8 mouse cellular contexts compared by ENCODE assay signal in genomic region chr5:110788684-110789083, GRCm38 (mm10). TPM values are rescaled to one million over a fixed set of nuclear protein-coding genes. Genes with fewer than 3 reads are reported as not detected.
A peak's percentile ranks its signal among the peaks of the same experiment; 100 is the strongest.
DNase-seq lines count a peak whose midpoint lies in the region; ATAC-seq and TF ChIP-seq lines count a peak whose summit lies in the region.

No protein-coding gene starts in this region.

- H3K9me3 ChIP-seq in forebrain, embryonic 11.5 days (ENCODE audit: control insufficient read depth, low read length) = no peaks in the 10 kb centered on the region
- no peaks in the 10 kb centered on the region for H3K9me3 ChIP-seq in hindbrain, postnatal 0 days (ENCODE audit: low read length)

- intact Hi-C loops in gastrocnemius, adult 2 months (cut with DNase I) = no loop called here

- CTCF ChIA-PET in Patski (lab: Charles Lee) = interaction anchor here (1.1 to 2.1 kb wide), 5 partner anchors 12 to 481 kb away, joined by 3 to 6 read pairs (median 4); no protein-coding TSS in a partner anchor

- H3K27me3 ChIP-seq in Patski = no peaks in the 10 kb centered on the region
- no peaks in the 10 kb centered on the region for H3K27me3 ChIP-seq in forebrain, embryonic 11.5 days (ENCODE audit: control insufficient read depth, insufficient read depth, low read length)
- H3K27me3 ChIP-seq in hindbrain, postnatal 0 days (ENCODE audit: insufficient read depth, low read length) = no peaks in the 10 kb centered on the region

- H3K27ac ChIP-seq in gastrocnemius, adult 2 months = no peak overlapping the region
- no peak overlapping the region for H3K27ac ChIP-seq in forebrain, embryonic 11.5 days (ENCODE audit: low read depth, low read length)
- H3K27ac ChIP-seq in hindbrain, postnatal 0 days = no peak overlapping the region
- H3K27ac ChIP-seq in olfactory bulb, adult 2 months (ENCODE audit: insufficient read depth, low read depth, low read length) = no peak overlapping the region

- 60% methylated on average over 5 of the region's 5 CpGs for WGBS in forebrain, embryonic 11.5 days
- WGBS in hindbrain, postnatal 0 days = 61% methylated on average over 5 of the region's 5 CpGs
- WGBS in lung, adult 2 months = 61% methylated on average over 5 of the region's 5 CpGs
- WGBS in olfactory bulb, adult 2 months = 61% methylated on average over 5 of the region's 5 CpGs

- peak; percentile 31 for ATAC-seq in Patski
- ATAC-seq in forebrain, embryonic 11.5 days (replicated peaks; ENCODE audit: low FRiP score) = peak; percentile 65
- ATAC-seq in hindbrain, postnatal 0 days = peak; percentile 68

- TF ChIP-seq POLR2A in lung, adult 2 months (IDR thresholded peaks at IDR 0.05; ENCODE audit: borderline replicate concordance, extremely low read depth, low read depth, low read length) = no peak
- no peak for TF ChIP-seq POLR2A in olfactory bulb, adult 2 months (IDR thresholded peaks at IDR 0.05; ENCODE audit: insufficient read depth, low read depth, low read length)

- no peak overlapping the region for H3K4me3 ChIP-seq in gastrocnemius, adult 2 months
- no peak overlapping the region for H3K4me3 ChIP-seq in forebrain, embryonic 11.5 days (ENCODE audit: low read depth, low read length)
- no peak overlapping the region for H3K4me3 ChIP-seq in hindbrain, postnatal 0 days (ENCODE audit: low read length)
- no peak overlapping the region for H3K4me3 ChIP-seq in lung, adult 2 months (replicated peaks; ENCODE audit: extremely low read depth, low read depth, low read length)
- H3K4me3 ChIP-seq in olfactory bulb, adult 2 months (ENCODE audit: insufficient read depth, low read depth, low read length) = no peak overlapping the region

- in situ Hi-C loops in Patski (cut with MboI; ENCODE audit: low pct_unique_long_range_greater_than_20kb) = no loop called here

- TF ChIP-seq CTCF in gastrocnemius, adult 2 months (IDR thresholded peaks at IDR 0.05) = peak; percentile 87
- no peak for TF ChIP-seq CTCF in Patski (IDR thresholded peaks at IDR 0.05)
- TF ChIP-seq CTCF in hindbrain, postnatal 0 days (IDR thresholded peaks at IDR 0.05; ENCODE audit: low read depth) = peak; percentile 85
- peak; percentile 76 for TF ChIP-seq CTCF in lung, adult 2 months (IDR thresholded peaks at IDR 0.05; ENCODE audit: insufficient read depth, low read length)
- peak; percentile 53; the same call in 1 of the 2 replicates for TF ChIP-seq CTCF in olfactory bulb, adult 2 months (IDR thresholded peaks at IDR 0.05; ENCODE audit: insufficient read depth, low read depth, low read length)

- DNase-seq in gastrocnemius, adult 2 months = peak; percentile 46
- no peak for DNase-seq in gastrocnemius, adult 8-10 months (ENCODE audit: low spot score in 2 of 2)
- no peak for DNase-seq in Patski (ENCODE audit: low read depth, low spot score)
- peak; percentile 69 for DNase-seq in forebrain, embryonic 11.5 days (ENCODE audit: low spot score)
- peak; percentile 81 for DNase-seq in hindbrain, postnatal 0 days (ENCODE audit: low spot score)
- DNase-seq in lung, adult 2 months = peak; percentile 36
- DNase-seq in testis, postnatal 10 days (ENCODE audit: low spot score) = no peak

- peaks cover 30% of the 10 kb centered on the region for H3K36me3 ChIP-seq in forebrain, embryonic 11.5 days (ENCODE audit: control insufficient read depth, insufficient read depth, low read length)
- peaks cover 73% of the 10 kb centered on the region for H3K36me3 ChIP-seq in hindbrain, postnatal 0 days (ENCODE audit: insufficient read depth, low read length)

- POLR2A ChIA-PET in Patski (lab: Charles Lee) = interaction anchor here (0.7 kb wide), 1 partner anchor 16 kb away, joined by 3 read pairs; no protein-coding TSS in a partner anchor

- no peaks in the 10 kb centered on the region for H3K4me1 ChIP-seq in forebrain, embryonic 11.5 days (replicated peaks; ENCODE audit: control insufficient read depth, insufficient read depth, low read length)
- no peaks in the 10 kb centered on the region for H3K4me1 ChIP-seq in hindbrain, postnatal 0 days (ENCODE audit: insufficient read depth, low read length)
- H3K4me1 ChIP-seq in lung, adult 2 months (ENCODE audit: control insufficient read depth, insufficient read depth, low read length) = no peaks in the 10 kb centered on the region
- peaks cover 14% of the 10 kb centered on the region for H3K4me1 ChIP-seq in olfactory bulb, adult 2 months (ENCODE audit: control insufficient read depth, insufficient read depth, low read length)

- H3K4me2 ChIP-seq in forebrain, embryonic 11.5 days (ENCODE audit: low read depth, low read length, severe bottlenecking) = no peak overlapping the region
- no peak overlapping the region for H3K4me2 ChIP-seq in hindbrain, postnatal 0 days (ENCODE audit: low read depth, low read length)

- H3K9ac ChIP-seq in forebrain, embryonic 11.5 days (ENCODE audit: low read length) = no peak overlapping the region
- no peak overlapping the region for H3K9ac ChIP-seq in hindbrain, postnatal 0 days (replicated peaks; ENCODE audit: low read length)

RNA-seq across cellular contexts. Expression of gene Pus1, which starts 8.2 kb away (rescaled TPM):
- 10 to 100 TPM in 1 of 2 experiments, 1 to 10 TPM in 1; 8.7 to 13.8 TPM for total RNA-seq in gastrocnemius, adult 2 months (2021)
- total RNA-seq in gastrocnemius, adult 8-10 months (2022) = 10 to 100 TPM; 11.5 to 14.0 (median 12.4) TPM
- polyA plus RNA-seq in Patski (2021) = 59.2 TPM
- 23.2 and 23.5 TPM in 2 replicates for polyA plus RNA-seq in forebrain, embryonic 11.5 days (2014; fragmentation: Nextera tagmentation; extraction: Ambion mirVana)
- total RNA-seq in hindbrain, postnatal 0 days (2014; rRNA removed) = 14.1 and 15.0 TPM in 2 replicates
- 20.2 and 21.8 TPM in 2 replicates for polyA plus RNA-seq in hindbrain, postnatal 0 days (2015; fragmentation: Nextera tagmentation; extraction: Ambion mirVana)
- polyA plus RNA-seq in lung, adult 2 months (2012; rRNA removed) = 11.6 and 15.9 TPM in 2 replicates
- not detected in 2 replicates for polyA plus RNA-seq in olfactory bulb, adult 2 months (2012; ENCODE audit: insufficient read depth, insufficient read length, low replicate concordance, missing spikeins)

RNA-seq across cellular contexts. Expression of gene Ep400, which starts 18.2 kb away (rescaled TPM):
- 10 to 100 TPM; 20.2 to 22.9 TPM for total RNA-seq in gastrocnemius, adult 2 months (2021)
- 10 to 100 TPM; 18.9 to 23.7 (median 22.2) TPM for total RNA-seq in gastrocnemius, adult 8-10 months (2022)
- 49.4 TPM for polyA plus RNA-seq in Patski (2021)
- 59.0 and 76.8 TPM in 2 replicates for polyA plus RNA-seq in forebrain, embryonic 11.5 days (2014; fragmentation: Nextera tagmentation; extraction: Ambion mirVana)
- total RNA-seq in hindbrain, postnatal 0 days (2014; rRNA removed) = 63.3 and 66.6 TPM in 2 replicates
- polyA plus RNA-seq in hindbrain, postnatal 0 days (2015; fragmentation: Nextera tagmentation; extraction: Ambion mirVana) = 28.8 and 35.0 TPM in 2 replicates
- 64.0 and 73.7 TPM in 2 replicates for polyA plus RNA-seq in lung, adult 2 months (2012; rRNA removed)
- polyA plus RNA-seq in olfactory bulb, adult 2 months (2012; ENCODE audit: insufficient read depth, insufficient read length, low replicate concordance, missing spikeins) = not detected in 2 replicates

RNA-seq across cellular contexts. Expression of gene Ulk1, which starts 21.2 kb away (rescaled TPM):
- 10 to 100 TPM; 49.1 to 70.6 TPM for total RNA-seq in gastrocnemius, adult 2 months (2021)
- 10 to 100 TPM; 46.3 to 64.6 (median 55.0) TPM for total RNA-seq in gastrocnemius, adult 8-10 months (2022)
- 63.7 TPM for polyA plus RNA-seq in Patski (2021)
- polyA plus RNA-seq in forebrain, embryonic 11.5 days (2014; fragmentation: Nextera tagmentation; extraction: Ambion mirVana) = 39.4 and 42.8 TPM in 2 replicates
- total RNA-seq in hindbrain, postnatal 0 days (2014; rRNA removed) = 53.9 and 60.8 TPM in 2 replicates
- 13.9 and 16.3 TPM in 2 replicates for polyA plus RNA-seq in hindbrain, postnatal 0 days (2015; fragmentation: Nextera tagmentation; extraction: Ambion mirVana)
- 50.5 and 64.6 TPM in 2 replicates for polyA plus RNA-seq in lung, adult 2 months (2012; rRNA removed)
- polyA plus RNA-seq in olfactory bulb, adult 2 months (2012; ENCODE audit: insufficient read depth, insufficient read length, low replicate concordance, missing spikeins) = not detected in 2 replicates

RNA-seq across cellular contexts. Expression of gene Hscb, which starts 50.9 kb away (rescaled TPM):
- 10 to 100 TPM; 14.1 to 19.4 TPM for total RNA-seq in gastrocnemius, adult 2 months (2021)
- total RNA-seq in gastrocnemius, adult 8-10 months (2022) = 10 to 100 TPM; 12.9 to 18.1 (median 16.1) TPM
- polyA plus RNA-seq in Patski (2021) = 45.7 TPM
- polyA plus RNA-seq in forebrain, embryonic 11.5 days (2014; fragmentation: Nextera tagmentation; extraction: Ambion mirVana) = 18.6 TPM in 2 replicates
- 10.0 and 10.5 TPM in 2 replicates for total RNA-seq in hindbrain, postnatal 0 days (2014; rRNA removed)
- 12.0 and 16.4 TPM in 2 replicates for polyA plus RNA-seq in hindbrain, postnatal 0 days (2015; fragmentation: Nextera tagmentation; extraction: Ambion mirVana)
- polyA plus RNA-seq in lung, adult 2 months (2012; rRNA removed) = 13.5 and 15.5 TPM in 2 replicates
- polyA plus RNA-seq in olfactory bulb, adult 2 months (2012; ENCODE audit: insufficient read depth, insufficient read length, low replicate concordance, missing spikeins) = not detected in 2 replicates

RNA-seq across cellular contexts. Expression of gene Chek2, which starts 51.1 kb away (rescaled TPM):
- total RNA-seq in gastrocnemius, adult 2 months (2021) = 1 to 10 TPM in 1 of 2 experiments, under 1 TPM in 1; 0.92 to 1.1 TPM
- total RNA-seq in gastrocnemius, adult 8-10 months (2022) = 1 to 10 TPM in 1 of 4 experiments, under 1 TPM in 3; 0.46 to 1.1 (median 0.68) TPM
- 21.3 TPM for polyA plus RNA-seq in Patski (2021)
- 38.2 and 45.6 TPM in 2 replicates for polyA plus RNA-seq in forebrain, embryonic 11.5 days (2014; fragmentation: Nextera tagmentation; extraction: Ambion mirVana)
- total RNA-seq in hindbrain, postnatal 0 days (2014; rRNA removed) = 5.5 and 5.6 TPM in 2 replicates
- polyA plus RNA-seq in hindbrain, postnatal 0 days (2015; fragmentation: Nextera tagmentation; extraction: Ambion mirVana) = 5.1 and 7.0 TPM in 2 replicates
- 3.3 and 4.4 TPM in 2 replicates for polyA plus RNA-seq in lung, adult 2 months (2012; rRNA removed)
- polyA plus RNA-seq in olfactory bulb, adult 2 months (2012; ENCODE audit: insufficient read depth, insufficient read length, low replicate concordance, missing spikeins) = not detected in 2 replicates

Comparison
In these comparisons a context has a peak if more than half of its experiments do, and no peak if none do; other contexts are left out.
1. DNase-seq: peak in gastrocnemius, adult 2 months (single experiment), forebrain, embryonic 11.5 days (single experiment), hindbrain, postnatal 0 days (single experiment) and lung, adult 2 months (single experiment); none in gastrocnemius, adult 8-10 months (0 of 2), Patski (single experiment) and testis, postnatal 10 days (single experiment).
2. RNA of gene Pus1, which starts 8.2 kb away (polyA plus RNA-seq): 59.2 TPM in Patski (single experiment), 23.2 to 23.5 TPM in forebrain, embryonic 11.5 days, 20.2 to 21.8 TPM in hindbrain, postnatal 0 days and 11.6 to 15.9 TPM in lung, adult 2 months; not detected in olfactory bulb, adult 2 months; every median in the first group is over 10 times any median in the second.
3. Peak in every context shown above with its lines, with median percentiles within 50 percentile points of each other: ATAC-seq.